Mouse (Mus musculus) stomach, postnatal 0 days (tissue): Measurements from ENCODE around the gene Sgms1.

ENCODE experiments used
- CTCF ChIP-seq: IDR thresholded peaks from 2 replicates; pipeline ENCODE4 v1.5.1; 2016; ENCODE audit warnings: antibody characterized with exemption, low read depth, mild to moderate bottlenecking, moderate library complexity
- EP300 ChIP-seq: optimal IDR thresholded peaks from 2 replicates; pipeline ENCODE3; 2016; ENCODE audit warnings: antibody characterized with exemption

GRCm38 (mm10) chr19:32358699-32359517, 30.6 kb downstream of the Sgms1 start:
- TF ChIP-seq EP300 (no peak), CTCF (no peak)
